Mouse (Mus musculus) MN1 (cell line): ENCODE measurements around the gene Paqr8.
A peak's percentile ranks its signal among the peaks of the same experiment; 100 is the strongest.

Experiments
- DNase-seq: peaks from one replicate; pipeline ENCODE4 v3.0.0-alpha.2; 2016; ENCODE audit warnings: low spot score

Paqr8 gene

DNA sequence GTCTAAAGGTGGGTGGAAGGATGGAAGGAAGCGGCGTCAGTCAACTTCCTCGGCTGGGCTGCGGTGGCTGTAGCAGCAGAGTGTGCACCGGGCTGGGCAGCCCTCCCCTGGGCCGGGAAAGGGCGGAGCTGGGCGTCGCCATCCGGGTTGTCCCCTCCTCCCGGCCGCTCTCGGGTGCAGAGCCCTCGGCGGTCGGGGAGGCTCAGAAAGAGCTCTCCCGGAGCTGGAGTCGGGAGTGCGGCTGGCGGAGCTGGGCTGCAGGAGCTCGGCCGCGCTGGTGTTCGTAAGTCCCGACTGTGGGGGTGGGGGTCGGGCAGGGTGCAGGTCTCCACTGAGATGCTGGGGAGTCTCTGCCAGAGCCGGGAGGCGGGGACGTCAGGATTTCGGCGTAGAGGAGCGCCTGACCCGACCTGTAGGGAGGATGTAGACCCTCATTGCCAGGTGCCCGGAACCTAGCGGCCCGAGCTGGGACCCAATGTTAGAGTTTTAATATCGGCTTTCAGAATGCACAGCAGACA, at the start of gene Paqr8:
TSS of gene Paqr8 (plus strand) at position 203 of the 518 bp plus-strand sequence.
- peak; percentile 93 for DNase-seq

DNA sequence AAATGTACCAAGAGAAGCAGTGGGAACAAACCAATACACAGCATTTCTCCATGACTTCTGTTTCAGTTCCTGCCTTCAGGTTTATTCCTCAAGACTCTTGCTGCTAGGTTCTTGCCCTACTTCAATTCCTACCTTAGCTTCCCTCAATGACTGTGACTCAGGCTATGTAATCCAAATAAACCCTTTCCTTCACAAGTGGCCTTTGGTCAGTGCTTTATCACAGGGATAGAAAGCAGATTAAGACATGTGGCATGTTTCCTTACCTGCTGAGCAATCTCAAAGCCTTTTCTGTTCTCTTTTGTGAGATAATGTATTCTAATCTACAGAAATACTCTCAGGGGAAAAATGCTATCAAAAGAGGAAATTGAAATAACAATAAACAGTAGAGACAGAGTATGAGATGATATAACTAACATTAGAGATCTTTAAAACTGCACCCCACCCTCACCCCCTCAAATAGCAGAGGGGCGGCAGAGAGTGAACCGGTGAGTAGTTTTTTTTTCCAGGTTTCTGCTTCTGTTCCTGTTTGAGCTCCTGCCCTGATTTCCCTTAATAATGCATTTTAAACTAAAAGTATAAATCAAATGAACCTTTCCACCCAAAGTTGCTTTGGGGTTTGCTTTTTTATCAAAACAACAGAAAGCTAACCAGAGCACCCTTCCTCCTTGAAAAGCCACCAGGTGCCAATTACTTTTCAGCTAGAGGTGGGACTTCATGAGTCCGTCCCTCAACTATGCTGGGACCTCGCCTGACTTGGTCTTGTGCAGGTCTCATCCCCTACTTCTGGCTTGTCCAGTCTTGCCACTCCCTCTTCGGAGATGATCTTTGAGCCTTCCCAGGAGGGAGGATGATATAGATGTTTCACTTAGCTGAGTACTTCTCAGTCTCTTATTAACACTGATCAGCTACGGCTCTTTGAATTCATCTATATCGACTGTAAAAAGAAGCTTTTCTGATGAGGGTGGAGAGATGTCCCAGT, 33.2 kb upstream of the Paqr8 start:
- no peak for DNase-seq

DNA sequence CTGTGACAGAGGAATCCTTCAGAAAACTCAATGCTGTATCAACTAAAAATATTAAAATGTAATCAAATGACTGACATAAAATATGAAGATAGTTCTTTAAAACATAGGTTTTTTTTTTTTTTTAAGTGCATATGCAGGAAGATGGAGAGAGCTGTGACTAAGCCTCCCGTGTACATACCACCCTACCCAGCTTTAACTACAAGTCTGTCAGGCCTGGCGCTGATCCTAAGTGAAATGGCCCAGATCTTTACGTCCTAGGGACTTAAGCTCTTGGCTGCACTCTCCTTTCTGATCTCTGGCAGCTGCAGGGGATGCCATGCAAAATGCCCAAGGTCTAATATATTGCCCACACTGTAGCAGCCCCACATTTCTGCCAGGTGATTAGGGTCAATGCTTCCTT, 29.6 kb upstream of the Paqr8 start:
- DNase-seq = no peak

DNA sequence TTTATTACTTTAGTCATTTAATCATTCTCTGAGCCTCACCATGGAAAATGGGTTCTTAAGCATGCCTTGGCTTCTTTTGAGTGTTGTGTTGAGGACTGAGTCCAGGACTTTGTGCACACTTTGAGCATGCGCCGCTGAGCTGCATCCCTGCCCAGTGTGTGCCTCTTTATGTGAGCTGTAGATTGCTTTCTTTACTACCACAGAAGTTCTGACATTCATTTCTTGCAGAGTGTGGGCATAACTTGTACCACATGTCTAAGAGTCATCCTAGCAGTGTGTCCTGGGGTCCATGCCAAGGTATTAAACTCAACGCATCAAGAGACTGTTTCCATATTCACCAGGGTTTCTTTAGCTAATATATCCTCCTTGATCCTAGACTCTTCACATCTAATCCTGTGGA, 28.5 kb upstream of the Paqr8 start:
- no peak for DNase-seq

DNA sequence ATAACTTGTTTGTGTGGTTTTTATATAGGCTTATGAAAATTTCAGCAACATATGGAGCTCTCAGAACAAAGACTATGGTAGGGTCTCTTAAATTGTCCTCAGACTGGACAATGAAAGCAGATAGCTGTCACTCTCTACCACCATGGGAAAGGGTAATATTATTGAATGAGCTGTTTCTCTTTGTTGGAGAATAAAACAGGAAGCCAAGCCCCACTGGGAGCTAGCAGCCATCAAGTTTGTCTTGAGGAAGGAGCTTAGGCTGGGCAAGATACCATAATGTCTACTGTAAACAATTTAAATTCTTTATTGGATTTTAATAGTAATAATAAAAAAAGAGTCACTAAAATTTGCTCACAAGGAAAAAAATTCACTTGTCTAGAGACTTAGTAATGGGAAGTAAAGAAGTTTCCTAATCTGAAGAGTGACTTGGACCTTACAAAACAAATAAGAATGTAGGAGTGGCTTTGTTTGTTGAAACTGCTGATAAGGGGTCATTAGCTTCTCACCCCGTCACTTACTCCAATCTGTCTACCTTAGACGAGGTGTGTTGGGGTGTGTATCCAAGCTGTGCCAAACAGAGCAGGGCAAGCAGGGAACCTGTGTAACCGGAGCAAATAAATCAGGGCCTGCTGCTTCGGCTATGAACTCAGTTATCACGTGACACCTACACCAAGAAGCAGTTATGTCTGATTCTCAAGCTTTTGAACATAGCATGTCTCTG, 26.8 kb upstream of the Paqr8 start:
- no peak for DNase-seq

DNA sequence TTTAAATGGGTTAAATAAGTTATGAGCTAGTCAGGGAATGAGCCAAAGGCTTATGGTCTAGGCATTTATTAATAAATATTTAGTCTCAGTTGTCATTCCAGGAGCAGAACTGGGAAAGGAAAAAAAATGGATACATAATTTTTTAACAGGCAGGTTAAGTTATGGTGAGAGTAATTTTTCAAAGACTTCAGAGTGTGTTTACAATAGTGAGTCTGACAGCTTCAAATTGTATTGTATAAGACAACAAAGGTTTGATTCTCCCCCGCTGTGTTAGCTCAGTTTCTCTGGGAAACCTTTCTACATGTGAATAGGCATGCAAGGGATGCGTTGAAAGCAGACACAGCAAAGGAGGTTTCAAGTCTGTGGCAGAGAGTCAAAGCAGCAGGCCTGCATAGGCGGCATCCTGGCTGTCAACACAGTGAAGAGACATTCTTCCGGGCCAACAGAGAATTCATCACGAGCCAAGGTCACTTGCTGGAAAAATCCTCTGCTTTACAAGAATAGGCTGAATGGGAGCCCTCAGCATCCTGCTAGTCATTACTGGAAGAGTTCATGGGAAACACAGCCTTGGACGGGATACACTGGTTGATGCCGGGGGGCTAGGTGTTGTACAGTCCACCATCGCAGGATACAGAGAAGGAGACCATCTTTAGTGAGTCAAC, 23.0 kb upstream of the Paqr8 start:
- no peak for DNase-seq

DNA sequence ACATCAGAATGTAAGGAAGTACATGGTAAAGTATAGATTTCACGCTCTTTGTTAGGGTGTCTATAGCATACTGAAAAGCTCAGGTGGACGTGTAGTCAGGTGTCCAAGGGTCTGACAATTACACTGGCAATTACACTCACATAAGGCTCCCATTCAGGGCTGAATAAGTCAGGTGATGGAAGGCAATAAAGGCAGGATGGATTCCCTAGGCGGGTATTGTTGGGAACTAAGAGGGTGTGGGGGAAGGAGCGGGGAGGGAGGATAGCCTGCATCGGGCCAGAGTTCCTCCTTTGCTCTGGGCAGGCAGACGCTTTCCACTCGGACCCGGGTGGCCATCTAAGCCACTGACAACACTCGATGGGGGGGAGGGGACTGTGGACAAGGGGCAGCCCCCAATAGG, 22.4 kb upstream of the Paqr8 start:
- no peak for DNase-seq

DNA sequence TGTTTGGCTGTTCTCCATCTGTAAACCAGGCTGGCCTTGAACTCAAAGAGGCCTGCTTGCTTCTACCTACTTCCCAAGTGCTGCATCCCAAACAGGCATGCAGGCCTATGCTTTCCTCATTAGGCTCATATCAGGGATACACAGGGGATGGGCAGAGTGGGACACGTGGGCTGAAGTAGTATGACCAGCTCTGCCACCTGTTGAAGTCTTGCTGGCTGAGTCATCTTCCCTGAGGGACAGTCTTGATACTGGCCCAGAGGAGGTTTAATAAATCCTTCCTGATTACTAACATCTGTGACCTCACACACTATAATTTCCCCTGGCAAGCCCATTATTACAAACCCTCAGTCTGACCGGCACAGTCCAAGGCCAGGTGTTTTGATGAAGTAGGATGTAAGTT, 19.5 kb upstream of the Paqr8 start:
- DNase-seq = no peak

DNA sequence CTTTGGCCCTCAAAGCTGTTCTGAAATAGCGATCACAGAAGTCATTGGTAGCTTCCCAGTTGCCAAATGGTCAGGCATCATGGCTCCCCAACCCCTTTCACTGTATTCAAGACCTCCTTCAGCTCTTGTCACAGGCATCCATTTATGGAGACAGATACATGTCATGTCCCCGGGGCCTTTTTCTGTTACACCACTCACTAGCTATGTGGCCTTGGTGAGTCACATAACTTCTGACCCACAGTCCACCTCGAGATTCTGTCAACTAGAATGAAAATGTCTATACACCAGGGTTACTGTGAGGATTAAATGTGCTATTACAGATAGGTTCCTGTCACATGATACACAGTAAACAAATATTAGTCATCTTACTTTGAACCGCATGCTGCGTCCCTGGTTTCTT, 17.9 kb upstream of the Paqr8 start:
- DNase-seq = no peak

DNA sequence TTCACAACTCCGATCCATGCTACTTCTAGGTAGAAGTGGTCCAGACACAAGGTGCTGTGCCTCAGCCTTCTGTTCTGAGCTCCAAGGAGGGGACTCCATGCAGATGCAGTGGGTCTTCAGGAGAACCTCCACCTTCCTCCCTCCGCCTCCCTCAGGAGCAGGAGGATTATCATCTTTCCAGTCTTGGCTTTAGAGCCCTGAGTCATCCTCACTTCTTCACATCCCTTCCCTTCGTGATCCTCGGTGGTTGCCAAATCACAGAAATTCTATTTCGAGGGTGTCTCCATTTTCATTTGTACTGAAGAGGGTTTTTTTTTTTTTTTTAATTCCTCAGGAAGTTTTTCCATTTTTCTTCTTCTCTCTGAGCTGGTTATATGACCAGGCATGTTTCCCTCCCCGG, 16.3 kb upstream of the Paqr8 start:
- no peak for DNase-seq

DNA sequence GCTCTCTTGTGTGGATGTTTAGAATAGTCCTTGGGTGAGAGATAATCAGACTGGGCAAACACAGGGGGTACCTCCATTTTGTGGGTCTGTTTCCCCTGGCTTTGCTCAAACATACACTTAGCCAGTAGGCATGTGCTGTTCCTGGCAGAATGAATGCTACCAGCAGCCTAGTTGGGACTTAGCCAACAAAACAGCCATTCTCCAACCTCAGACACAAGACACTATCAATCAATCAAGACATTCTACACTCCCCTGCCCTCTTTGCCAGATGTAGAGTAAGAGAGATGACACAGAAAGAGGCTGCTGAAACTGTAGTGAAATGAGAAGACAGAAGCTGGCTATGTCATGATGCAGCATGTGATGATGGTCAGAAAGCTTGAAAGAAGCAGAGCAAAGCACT, 13.1 kb upstream of the Paqr8 start:
- DNase-seq = peak; percentile 72

DNA sequence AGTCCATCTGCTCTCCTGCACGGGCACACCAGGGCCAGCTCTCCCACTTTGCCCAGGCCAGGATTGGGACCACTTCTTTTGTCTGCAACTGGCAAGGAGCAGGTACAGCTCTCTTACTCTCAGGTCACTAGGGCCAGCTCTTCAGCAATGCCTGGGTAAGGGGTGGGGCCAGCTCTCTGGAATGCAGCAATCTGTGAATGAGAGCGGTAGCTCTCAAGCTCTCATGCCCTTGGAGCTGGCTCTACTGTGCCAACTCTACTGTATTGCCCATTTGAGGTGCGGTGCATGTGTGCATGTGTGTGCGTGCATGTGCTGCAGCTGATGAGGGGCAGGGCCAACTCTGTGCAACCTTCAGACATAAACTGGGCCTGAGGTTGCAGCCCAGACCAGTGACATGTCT, 11.0 kb upstream of the Paqr8 start:
- no peak for DNase-seq

DNA sequence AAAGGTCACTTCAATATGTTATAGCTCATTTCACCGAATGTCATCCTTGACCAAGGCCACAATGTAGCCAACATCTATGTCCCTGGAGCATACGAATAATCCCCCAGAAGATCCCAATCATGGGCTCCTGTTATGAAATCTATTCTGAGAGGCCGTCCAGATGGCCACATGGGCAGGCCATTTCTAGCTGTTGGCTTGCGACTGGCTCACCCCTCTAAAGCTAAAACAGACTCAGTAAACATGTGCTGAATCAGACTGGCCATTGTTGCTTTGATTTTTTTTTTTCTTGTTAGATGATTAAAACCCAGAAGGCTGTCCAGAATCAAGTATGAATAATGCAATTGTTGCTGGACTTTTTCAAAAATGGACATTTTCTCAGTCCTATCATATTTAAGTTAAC, 7.3 kb upstream of the Paqr8 start:
- DNase-seq = peak; percentile 23

DNA sequence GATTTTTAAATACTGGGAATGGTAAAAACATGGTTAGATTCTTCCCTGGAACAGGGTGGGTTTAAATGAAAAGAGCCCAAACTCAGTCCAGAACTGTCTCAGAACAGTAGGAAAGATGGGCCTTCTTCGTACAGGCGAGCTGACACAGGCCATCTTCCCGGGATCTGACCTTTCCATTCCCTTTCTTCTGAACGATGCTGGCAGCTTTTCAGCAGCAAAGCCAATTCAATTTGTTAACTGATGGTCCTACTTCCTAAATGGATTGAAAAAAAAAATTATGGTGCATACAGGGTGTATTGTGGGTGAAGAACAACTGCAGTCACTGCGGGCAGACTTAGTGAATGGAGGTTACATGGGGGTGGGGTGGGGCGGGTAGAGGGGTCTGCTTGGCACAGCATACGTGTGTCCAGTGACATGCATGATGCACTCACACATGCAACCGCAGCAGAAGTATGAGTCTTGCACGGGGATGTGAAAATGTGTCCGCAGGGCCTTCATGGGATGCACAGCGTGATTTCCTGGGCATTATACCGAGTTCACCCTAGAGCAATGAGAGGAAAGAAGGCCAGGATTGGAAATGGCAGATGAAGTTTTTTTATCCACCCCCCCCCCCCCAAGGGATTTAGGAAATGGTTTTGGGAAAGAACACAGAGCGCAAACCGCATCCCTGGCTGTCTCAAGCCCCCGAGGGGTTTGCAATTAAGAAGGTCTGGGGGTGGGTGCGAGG, 566 bp upstream of the Paqr8 start:
- DNase-seq = peak; percentile 58

DNA sequence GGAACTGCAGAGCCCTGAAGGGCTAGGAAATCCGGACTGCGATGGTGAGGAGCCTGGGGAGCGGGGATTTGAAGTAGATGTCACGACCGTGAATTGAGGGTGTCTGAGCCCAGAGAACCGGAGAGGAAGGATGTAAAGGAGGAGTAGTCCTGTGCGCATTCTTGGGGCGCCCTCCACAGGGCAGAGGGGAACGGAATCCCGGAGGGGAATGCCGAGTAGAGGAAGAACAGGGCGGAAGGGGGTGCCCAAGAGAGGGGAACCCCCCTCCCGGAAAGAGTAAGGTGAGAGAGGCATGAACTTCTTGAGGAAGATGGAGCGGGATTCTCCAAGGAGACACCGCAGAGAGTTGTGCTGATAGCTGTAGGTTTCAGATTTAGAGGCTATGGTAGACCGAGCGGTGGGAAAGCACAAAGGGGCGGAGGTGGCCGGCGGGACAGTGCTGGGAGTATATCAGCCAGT, 564 bp downstream of the Paqr8 start:
- no peak for DNase-seq

DNA sequence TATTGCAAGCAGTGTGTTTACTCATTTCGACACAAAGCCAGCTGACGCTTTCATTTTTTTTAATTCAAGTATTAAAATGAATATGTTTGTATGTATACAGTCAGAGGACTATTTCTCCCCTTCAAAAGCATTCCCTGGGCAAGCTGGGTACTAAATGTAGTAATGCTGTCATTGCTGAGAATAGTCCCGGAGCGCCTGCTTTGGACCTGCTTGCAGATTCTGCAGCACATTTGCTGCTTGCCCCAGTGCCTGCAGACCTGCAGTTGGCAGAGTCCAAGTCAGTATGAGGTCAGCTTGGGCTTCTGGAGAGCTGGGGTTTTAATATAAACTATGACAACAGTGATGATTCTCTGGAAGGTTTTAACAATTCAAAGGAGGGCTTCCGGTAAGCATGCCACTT, 2.7 kb downstream of the Paqr8 start:
- DNase-seq = no peak

DNA sequence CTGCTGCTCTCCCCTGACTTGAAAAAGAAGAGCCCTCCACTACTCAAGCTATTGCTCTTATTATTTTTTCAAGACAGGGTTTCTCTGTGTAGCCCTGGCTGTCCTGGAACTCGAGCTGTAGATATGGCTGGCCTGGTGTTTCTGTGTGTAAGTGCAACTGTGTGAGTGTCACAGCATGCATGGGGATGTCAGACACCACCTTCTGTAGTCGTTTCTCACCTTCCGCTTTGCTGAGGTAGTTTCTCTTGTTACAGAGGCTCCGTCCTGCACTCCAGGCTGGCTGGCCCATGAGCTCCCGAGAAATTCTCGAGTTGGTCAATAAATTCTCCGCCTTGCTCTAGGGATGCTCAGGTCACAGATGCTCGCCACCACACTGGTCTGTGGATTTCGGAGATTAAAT, 8.0 kb downstream of the Paqr8 start:
- DNase-seq = no peak

DNA sequence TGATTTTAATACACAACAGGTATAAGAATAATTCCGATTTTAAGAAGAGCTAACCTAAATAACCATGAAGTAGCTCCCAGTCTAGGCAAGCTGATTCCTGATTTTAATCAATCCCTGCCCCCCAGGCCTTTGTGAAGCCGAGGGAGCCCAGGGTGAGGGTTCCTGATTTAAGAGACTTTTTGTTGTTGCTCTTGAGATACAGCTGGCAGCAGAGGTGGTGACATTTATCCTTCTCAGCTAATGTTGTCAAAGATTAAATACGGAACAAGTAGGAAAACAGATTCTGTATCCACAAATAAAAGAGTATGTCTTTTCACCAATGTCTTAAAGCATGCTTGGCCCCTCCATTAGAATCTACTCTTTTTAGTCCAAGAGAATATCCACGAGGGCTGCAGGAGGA, 9.9 kb downstream of the Paqr8 start:
- no peak for DNase-seq

DNA sequence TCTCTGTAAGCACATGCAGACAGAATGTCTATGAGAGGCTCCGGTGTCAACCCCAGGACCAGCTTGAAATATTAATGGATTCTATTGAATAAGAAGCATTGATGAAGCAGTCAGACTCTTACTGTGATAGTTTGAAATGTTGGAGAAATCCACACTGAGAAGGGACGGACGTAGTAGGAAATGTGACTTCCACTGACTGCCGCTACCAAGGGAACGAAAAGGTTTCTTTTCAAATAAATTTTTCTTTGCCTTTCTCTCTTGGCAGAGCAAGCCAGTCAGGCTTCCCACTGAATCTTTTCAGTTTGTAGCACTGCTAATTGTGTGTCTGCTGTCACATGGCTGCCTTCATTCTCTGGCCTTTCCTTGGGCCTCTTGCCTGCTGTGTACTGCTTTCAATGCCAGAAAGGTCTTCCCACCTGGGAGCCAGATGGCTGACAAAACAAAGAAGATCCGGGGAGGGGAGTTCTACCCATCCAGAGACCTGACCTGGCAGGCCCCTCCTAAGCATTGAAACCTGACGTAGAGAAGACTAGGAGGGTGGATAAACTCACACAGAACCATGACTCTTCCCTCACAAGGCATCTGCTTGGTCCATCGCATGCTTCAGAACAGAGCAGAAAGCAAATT, 15.2 kb downstream of the Paqr8 start:
- DNase-seq = no peak

DNA sequence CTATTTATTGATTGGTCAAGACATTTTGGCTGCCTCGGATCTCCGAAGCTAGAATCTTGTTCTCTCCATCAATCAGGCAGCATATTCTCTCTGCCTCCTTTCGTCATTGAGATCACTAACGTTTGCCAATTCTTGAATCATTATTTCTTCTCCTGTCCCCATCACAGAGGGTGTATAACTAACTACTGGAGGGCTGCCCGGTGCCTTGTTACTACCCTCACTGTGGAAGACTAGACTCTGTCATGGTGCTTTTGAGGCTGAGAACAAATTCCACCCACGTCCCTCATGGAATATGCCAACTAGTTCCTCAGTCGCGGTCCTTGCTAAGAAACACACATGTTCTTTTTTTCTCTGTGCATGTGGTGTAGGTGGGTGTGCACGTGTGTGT, 15.7 kb downstream of the Paqr8 start:
- no peak for DNase-seq

DNA sequence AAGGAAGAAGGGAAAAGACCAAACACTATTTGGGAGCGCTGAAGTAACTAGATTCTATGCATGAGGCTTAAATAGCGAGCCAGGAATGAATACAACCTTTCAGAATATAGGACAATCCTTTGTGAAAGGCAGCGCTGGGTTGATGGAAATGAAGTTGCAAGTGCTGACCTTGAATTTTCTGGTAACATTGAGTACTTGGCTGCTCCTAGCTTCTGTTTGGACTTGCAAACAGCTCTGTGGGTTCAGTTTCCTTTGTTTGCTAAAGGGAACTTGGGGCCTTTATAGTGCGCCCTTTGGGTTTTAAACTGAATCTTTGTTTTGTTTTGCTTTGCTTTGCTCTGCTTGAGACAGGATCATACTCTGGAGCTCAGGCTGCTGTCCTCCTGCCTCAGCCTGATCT, 18.1 kb downstream of the Paqr8 start:
- DNase-seq = no peak
